Mouse (Mus musculus) heart, adult 11 months (tissue): ENCODE data around the gene Nudc.
A peak's percentile ranks its signal among the peaks of the same experiment; 100 is the strongest.

Source experiments
- DNase-seq: peaks from one replicate; pipeline ENCODE4 v3.0.0; 2022

Nudc gene

GRCm38 (mm10) chr4:133545272-133546231 lies at the start of gene Nudc:
Nudc (minus strand) TSS chr4:133545996.
- peak; percentile 100 for DNase-seq

DNA sequence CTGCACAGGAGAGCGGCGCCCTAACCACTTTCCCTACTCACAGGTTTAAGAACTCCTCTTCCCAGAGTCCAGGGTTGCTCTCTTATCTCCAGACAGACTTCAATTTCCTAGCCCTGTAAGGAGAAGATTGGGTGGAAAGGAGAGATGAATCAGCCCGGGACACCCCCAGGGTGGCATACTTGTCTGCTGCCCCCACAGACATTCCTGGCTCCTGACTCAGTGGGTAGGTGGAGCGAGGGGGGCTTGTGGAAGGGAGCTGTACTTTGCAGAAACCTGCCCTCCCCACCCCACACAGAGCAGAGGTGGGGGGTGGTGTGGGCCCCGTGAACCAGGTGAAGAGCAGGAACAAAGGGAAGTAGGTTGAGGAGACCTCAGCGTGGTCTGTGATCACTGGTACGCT lies 49.7 kb upstream of the Nudc start:
- no peak for DNase-seq

- DNase-seq: peak; percentile 96
Observed at GRCm38 (mm10) chr4:133592570-133592969, 46.8 kb upstream of the Nudc start.

DNA sequence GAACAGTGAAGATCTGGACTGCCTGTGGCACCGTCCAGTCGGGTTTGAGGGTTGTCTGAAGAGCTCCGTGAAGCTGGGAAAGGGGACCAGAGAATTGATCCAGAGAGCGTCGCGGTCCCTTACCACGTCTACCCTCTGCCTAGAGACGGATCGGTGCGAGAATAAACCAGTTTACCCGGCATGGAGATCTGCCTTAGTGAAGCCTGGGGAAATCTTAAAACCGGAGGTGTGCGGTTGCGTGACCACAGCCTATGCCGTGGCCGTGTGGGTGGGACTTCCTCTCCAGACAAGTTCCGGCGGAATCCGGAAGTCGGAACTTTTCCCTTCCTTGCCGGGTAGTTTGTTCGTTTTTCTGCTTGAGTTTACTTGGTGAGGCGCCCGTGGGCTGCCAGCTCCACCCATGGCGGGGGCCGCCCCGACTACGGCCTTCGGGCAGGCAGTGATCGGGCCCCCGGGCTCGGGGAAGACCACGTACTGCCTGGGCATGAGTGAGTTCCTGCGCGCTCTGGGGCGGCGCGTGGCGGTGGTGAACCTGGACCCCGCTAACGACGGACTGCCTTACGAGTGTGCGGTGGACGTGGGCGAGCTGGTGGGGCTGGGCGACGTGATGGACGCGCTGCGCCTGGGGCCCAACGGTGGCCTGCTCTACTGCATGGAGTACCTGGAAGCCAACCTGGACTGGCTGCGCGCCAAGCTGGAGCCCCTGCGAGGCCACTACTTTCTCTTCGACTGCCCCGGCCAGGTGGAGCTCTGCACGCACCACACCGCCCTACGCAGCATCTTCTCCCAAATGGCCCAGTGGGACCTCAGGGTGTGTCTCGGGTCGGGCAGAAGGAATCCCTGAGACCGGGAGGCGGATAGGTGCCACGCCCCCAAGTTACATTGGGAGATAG lies 38.5 kb upstream of the Nudc start, which contains the start of gene Gpn2:
Gene Gpn2 (plus strand): TSS at position 304 of the 893 bp plus-strand sequence.
- DNase-seq: peak; percentile 98

- no peak for DNase-seq
Observed at GRCm38 (mm10) chr4:133583690-133584058, 37.9 kb upstream of the Nudc start.

- DNase-seq: peak; percentile 87
Observed at GRCm38 (mm10) chr4:133577983-133578382, 32.2 kb upstream of the Nudc start.

DNA sequence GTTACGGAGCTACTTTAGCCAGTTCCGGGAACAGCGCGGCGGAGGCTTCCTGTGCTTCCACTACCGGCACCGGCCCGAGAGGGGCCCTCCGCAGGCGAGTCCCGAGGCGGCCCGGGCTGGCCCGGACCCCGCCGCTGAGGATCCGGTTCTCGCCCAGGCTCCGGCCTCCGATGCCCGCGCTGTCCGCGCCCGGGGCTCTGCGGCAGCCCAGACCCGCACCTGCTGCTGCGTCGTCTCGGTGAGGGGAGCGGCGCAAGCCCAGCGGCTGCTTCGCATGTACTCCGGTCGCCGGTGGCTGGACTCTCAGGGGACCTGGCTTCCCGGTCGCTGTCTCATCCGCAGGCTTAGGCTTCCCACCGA lies 29.0 kb upstream of the Nudc start:
- DNase-seq: no peak

- peak; percentile 99 for DNase-seq
Observed at GRCm38 (mm10) chr4:133574070-133574842, 28.5 kb upstream of the Nudc start, which contains the start of gene Gpatch3. Gpatch3 (plus strand) TSS chr4:133574745.

DNA sequence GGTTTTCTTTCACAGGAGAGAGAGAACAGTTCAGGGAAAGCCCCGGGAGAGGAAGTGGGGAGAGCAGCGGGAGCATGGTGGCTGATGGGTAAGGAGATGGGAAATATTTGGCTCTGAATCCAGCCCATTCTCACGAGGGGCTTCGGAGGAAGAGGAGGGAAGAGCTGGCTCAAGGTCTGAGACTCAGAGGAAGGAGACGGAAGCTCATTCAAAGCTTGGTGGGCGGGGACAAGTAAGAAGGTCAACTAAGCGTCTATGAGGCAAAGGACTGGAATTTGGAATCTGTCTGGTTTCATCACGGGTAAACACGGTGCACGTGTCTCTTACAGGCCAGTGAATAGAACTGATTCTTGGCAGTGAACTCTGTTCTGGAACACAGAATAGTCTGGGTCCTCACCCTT lies 24.3 kb upstream of the Nudc start:
- peak; percentile 82 for DNase-seq

GRCm38 (mm10) chr4:133569291-133570065 lies 23.7 kb upstream of the Nudc start:
- DNase-seq: no peak

DNA sequence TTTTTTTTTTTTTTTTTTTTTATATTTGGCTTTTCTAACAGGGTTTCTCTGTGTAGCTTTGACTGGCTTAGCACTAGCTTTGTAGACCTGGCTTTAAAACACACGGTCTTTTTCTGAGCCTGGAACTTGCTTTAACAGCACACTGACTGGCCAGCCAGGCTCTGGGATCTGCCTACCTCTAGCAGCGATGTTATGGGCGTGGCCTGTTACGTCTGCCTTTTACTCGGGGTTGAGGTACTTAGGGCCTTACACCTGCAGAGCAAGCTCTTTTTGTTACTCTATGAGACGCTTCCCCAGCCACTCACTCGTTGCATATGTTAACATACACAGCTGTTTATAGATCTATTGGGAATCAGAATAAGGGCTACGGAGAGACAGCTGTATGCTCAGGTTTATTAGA lies 21.5 kb upstream of the Nudc start:
- no peak for DNase-seq

- DNase-seq: peak; percentile 98
Observed at GRCm38 (mm10) chr4:133563123-133563571, 17.4 kb upstream of the Nudc start.

DNA sequence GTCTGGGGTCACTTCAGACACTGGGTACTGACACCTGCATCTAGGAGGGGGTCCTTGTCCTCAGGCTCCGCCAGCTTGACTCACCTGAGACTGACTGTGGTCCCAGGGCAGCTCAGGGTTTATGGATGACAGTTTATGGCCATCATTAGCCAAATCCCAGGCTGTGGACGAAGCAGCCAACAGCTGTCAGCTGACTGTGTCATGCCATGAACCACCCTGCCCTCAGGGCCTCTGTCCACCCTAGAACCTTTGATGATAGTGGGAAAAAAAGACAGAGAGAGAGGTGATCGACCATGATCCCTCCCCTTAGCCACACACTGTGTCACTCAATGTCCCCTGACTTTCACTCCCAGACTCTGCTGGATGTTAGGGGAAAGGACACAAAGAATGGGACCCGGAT lies 15.8 kb upstream of the Nudc start:
- no peak for DNase-seq

DNA sequence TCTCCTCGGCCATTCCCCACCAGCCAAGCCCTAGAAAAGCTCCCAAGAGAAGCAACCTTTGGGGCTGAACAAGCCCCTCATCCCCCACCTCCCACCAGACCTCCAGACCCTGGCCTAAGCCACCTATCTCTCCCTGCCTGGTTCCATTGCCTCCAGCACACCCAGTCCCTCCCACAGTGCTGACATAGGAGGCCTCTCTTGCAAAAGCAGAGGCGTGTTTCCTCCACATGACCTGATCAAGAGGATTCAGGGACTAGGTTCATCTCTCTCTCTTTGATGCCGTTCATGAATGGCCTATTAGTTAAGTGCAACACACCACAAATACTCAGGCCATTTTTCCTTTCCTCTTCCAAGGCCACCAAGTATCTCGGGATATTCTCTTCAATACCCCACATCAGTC lies 14.1 kb upstream of the Nudc start:
- no peak for DNase-seq

DNA sequence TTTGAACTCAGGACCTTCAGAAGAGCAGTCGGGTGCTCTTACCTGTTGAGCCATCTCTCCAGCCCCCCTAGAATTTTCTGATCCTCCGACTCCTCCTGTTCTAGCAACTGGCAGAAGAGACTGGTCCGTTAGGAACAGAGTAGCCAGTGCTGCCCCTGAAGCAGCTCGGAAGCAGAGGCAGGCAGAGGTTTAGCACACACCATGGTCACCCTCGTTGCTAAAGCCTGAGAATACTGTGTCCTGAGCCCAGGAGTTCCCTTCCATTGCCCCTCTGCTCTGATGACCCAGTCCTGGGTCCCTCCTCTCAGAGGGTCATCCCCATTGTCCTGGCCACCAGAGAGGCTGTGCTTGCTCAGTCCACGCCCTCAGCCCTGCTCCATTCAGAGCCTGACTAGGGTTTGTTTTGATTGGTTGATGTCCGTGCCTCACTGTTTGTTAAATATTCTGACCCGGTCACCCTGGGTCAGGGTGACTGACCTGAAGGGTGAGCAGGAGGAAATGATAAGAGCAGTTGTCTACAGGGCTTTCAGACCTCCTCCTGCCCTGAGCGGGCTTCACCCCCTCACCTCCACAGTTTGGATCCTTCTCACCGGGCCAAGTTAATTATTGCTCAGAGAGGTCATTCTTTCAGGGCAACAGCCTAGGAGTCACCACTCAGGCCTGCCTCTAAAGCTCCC lies 11.4 kb upstream of the Nudc start:
- no peak for DNase-seq

DNA sequence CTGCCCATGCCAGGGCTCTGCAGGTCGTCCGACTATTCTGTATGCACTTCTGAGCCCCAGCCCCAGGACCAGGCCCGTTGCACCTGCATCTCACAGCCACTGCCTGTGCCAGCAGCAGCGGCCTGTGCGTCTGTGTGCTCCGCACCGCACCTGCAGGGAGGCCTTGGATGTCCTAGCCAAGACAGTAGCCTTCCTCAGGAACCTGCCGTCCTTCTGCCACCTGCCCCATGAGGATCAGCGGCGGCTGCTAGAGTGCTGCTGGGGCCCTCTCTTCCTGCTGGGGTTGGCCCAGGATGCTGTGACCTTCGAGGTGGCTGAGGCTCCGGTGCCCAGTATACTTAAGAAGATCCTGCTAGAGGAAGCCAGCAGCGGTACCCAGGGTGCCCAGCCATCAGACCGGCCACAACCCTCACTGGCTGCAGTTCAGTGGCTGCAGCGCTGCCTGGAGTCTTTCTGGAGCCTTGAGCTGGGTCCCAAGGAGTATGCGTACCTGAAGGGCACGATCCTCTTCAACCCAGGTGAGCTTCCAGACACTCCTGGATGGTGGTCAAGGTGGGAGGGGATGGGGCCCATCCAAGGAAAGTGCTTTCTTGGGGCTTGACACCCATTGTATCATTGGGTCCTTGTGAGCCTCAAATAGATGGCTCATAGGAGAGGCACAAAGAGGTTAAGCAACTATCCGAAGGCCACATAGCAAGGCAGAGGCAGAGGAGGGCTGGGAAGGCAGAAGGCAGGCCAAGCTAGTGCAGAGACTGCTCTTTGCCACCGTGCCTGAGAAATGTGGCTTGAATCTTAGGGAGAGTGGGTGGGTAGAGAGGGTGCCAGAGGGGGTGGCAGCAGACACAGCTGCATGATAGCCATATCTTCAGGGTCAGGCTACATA lies 7.9 kb upstream of the Nudc start:
- peak; percentile 94 for DNase-seq

DNA sequence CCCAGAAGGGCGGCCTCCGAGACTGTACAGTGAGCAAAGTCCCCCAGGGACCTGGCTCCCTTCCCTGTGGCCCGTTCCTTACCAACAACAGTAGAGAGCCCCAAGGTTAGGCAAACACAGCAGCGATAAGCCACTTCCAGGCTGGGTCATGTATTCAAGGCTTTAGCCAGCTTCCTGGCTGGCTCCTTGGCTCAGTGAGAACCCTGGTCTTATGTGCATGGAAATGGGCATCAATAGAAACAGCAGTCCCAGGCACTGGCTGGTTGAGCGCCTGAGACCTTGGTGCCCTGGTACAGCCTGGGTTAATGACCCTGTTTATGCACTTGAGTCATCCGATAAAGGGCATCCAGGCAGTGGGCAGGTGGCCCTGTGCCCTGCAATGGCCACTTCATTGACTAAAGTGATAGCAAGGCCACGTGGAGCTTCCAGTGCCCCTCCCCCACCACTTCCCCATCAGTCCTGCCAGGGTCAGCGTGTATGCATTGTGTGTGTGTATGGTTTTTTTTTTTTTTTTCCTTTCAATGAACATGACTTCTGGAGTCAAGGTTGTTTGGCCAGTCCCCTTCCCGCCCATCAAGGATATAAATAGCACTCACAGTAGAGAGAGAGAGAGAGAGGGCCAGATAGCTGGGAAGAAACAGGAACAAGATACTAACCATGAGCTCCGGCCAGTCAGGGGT lies 7.1 kb upstream of the Nudc start, which contains the start of gene Nr0b2:
Gene Nr0b2 (plus strand): TSS at position 609 of the 680 bp plus-strand sequence.
- DNase-seq: peak; percentile 95

DNA sequence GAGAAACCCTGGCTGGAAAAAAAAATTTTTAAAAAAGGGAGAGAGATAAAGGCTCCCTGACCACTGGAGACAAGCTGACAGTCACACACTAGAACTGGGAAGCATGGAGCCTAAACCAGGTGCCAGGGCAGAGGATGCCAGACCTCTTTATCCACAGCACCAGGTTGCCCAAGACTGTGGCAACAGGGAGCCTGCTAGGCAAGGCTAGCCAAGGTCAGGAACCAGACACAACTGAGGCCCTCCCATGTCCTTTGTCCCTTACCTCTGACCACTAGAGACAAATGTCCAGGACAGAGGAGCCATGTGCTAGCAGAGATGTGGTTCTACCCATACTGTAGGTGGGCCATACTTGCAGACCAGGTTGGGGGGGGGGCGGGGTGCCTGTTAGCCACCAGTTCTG lies 6.2 kb upstream of the Nudc start:
- DNase-seq: no peak

GRCm38 (mm10) chr4:133536652-133537051 lies 9.1 kb downstream of the Nudc start:
- no peak for DNase-seq
